Mouse (Mus musculus) heart, embryonic 14.5 days (tissue): ENCODE results near the gene Kansl2. TPM values are rescaled to one million over a fixed set of nuclear protein-coding genes. Genes with fewer than 3 reads are reported as not detected.
A peak's percentile ranks its signal among the peaks of the same experiment; 100 is the strongest.

ENCODE experiments used
- ATAC-seq: fragments of 200-750 bp; cut with Nextera tagmentation; 2 replicates; pipeline ENCODE4 v1.8.0; 2017; ENCODE audit warnings: low read depth, moderate TSS enrichment; ENCODE audit not compliant: insufficient number of reproducible peaks, insufficient read depth, low FRiP score
- H3K27ac ChIP-seq, 2 experiments: fragments of 200-500 bp in 1 of 2; fragments of 300-500 bp in 1 of 2; sonication (generic) in 1 of 2; replicated peaks in 1 of 2; 2 replicates each; pipeline ENCODE4 v1.5.1; 2012 to 2014; ENCODE audit warnings: low read depth in 2 of 2, low read length in 2 of 2, control low read depth in 1 of 2, mild to moderate bottlenecking in 1 of 2, mixed read lengths in 1 of 2; ENCODE audit not compliant: control insufficient read depth in 1 of 2, insufficient read depth in 1 of 2
- H3K27me3 ChIP-seq: fragments of 300-500 bp; sonication (generic); 2 replicates; pipeline ENCODE4 v1.6.1; 2014; ENCODE audit warnings: mild to moderate bottlenecking, low read length, control low read depth; ENCODE audit not compliant: control insufficient read depth, insufficient read depth
- H3K36me3 ChIP-seq: fragments of 300-500 bp; sonication (generic); 2 replicates; pipeline ENCODE4 v1.6.1; 2014; ENCODE audit warnings: mild to moderate bottlenecking, control low read depth, low read length, mixed read lengths; ENCODE audit not compliant: control insufficient read depth, insufficient read depth
- H3K4me1 ChIP-seq, 2 experiments: fragments of 200-500 bp in 1 of 2; fragments of 300-500 bp in 1 of 2; sonication (generic) in 1 of 2; 2 replicates each; pipeline ENCODE4 v1.6.1; 2012 to 2014; ENCODE audit warnings: low read length in 2 of 2, control low read depth in 1 of 2, mixed read lengths in 1 of 2; ENCODE audit not compliant: control insufficient read depth in 2 of 2, insufficient read depth in 2 of 2
- H3K4me2 ChIP-seq: fragments of 300-500 bp; sonication (generic); 2 replicates; pipeline ENCODE4 v1.6.1; 2014; ENCODE audit warnings: mild to moderate bottlenecking, low read length
- H3K4me3 ChIP-seq, 2 experiments: fragments of 200-500 bp in 1 of 2; fragments of 300-500 bp in 1 of 2; sonication (generic) in 1 of 2; 2 replicates each; pipeline ENCODE4 v1.5.1; 2012 to 2014; ENCODE audit warnings: low read length in 2 of 2, mild to moderate bottlenecking in 2 of 2, control low read depth in 1 of 2, low read depth in 1 of 2, moderate library complexity in 1 of 2; ENCODE audit not compliant: control insufficient read depth in 1 of 2, insufficient read depth in 1 of 2
- H3K9ac ChIP-seq: fragments of 300-500 bp; sonication (generic); 2 replicates; pipeline ENCODE4 v1.6.1; 2014; ENCODE audit warnings: mild to moderate bottlenecking, low read length
- H3K9me3 ChIP-seq: fragments of 300-500 bp; sonication (generic); 2 replicates; pipeline ENCODE4 v1.6.1; 2016; ENCODE audit warnings: low read length, control low read depth; ENCODE audit not compliant: control insufficient read depth
- WGBS: fragments of 180-500 bp; shearing (Covaris S2); extraction: QIAGEN DNeasy Blood & Tissue Kit; methylation state at CpG from one replicate; pipeline ENCODE4 v1.1.7; 2014; 5-methylcytosine and 5-hydroxymethylcytosine counted together
- polyA plus RNA-seq: library from polyadenylated mRNA; unstranded; fragments of >200 nt; fragmentation: Nextera tagmentation; extraction: Ambion mirVana; gene quantifications from 2 replicates; pipeline ENCODE4 v1.2.1, GENCODE M21; 2014

The Kansl2 gene
- 69.0 and 74.1 TPM in 2 replicates for polyA plus RNA-seq

DNA sequence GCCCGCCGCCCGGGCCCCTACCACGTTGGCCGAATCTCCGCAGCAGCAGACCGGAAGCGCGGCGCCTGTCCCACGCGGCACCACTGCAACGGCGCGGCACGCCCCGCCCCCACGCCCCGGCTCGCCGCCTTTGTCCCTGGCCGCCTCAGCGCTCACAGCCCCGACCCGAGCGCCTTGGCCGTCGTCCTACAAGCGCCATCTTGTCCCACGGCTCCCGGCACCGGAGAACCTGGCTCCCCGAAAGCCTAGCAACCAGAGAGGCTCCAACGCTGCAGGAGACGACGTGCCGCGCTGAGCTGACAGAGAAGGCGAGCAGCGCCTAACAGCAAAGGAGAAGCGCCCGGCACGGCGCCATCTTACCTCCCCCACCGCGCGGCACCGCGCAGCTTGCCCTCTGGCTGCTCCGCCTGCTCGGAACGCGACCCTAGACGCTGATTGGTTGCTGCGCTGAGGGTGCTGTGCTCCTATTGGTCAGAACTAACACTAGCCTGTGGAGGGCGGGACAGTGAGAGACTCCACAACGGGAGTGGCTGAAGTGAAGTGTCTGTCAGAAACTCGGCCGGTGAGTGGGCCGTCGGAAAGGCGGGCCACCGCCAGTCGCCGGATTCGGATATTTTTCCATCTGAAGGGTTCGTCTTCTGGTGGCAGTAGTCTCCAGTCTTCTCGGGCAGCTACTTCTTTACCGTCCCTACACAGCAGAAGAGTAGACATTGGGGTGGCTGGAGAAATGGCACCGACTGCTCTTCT is at the start of gene Kansl2:
Kansl2 (minus strand) TSS at position 384 of the 747 bp plus-strand sequence.
- peak; percentile 100 for ATAC-seq
- Histone ChIP-seq H3K36me3 (peaks cover 37% of the 10 kb centered on the region), H3K27ac (peak within 1 kb of the TSS; percentile 98 to 99), H3K4me3 (peak within 1 kb of the TSS; percentile 81 to 87), H3K4me1 (peaks cover 5 to 13% of the 10 kb centered on the region in 2 experiments), H3K27me3 (no peaks in the 10 kb centered on the region), H3K4me2 (peak within 1 kb of the TSS; percentile 94), H3K9me3 (no peaks in the 10 kb centered on the region), H3K9ac (peak within 1 kb of the TSS; percentile 96)
- 1% methylated on average over 68 of the region's 70 CpGs for WGBS

DNA sequence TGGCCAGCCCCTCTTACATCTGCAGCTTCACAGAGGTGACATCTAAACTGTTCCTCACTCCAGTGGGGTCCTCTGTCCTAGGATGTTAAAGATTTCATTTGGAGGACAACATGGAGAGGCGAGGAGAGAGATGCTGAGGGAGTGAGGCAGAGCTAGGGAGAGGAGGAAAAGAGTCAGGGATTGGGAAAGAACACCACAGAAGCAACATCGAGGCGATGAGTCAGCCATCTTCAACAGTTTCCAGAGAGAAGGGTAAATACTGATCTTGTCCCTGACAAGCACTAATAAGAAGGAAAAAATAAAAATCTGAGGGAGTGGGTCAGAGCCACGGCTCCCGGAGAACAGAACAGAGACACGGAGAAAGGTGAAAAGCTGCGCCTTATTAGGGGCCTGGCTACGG is 48.9 kb upstream of the Kansl2 start:
- Histone ChIP-seq H3K4me1 (peaks cover 8 to 11% of the 10 kb centered on the region in 2 experiments; a peak in 3 of 4 replicates), H3K4me3 (no peak overlapping the region), H3K36me3 (peaks cover 5% of the 10 kb centered on the region), H3K9ac (no peak overlapping the region), H3K27me3 (no peaks in the 10 kb centered on the region), H3K27ac (no peak overlapping the region), H3K4me2 (no peak overlapping the region), H3K9me3 (no peaks in the 10 kb centered on the region)
- WGBS = 64% methylated on average over 8 of the region's 8 CpGs
- no peak for ATAC-seq

DNA sequence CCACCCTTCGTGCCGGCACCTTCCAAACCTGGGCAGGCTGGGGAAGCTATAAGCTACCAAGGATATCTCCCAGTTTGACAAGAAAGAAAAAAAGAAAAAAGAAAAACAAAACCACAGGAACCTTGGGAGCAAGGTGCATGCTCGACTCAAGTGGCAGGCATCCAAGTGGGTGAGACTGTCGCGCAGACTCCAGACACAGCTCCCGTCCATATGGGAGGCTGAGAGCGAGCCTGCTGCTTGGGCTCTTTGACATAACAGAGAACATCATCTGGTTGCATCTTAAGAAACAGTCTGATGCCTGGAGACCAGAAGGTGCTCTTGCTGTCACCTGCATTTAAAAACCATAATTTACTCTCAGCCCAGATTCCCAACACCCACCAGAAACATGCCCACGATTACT is 48.3 kb upstream of the Kansl2 start:
- no peak for ATAC-seq
- no peak overlapping the region for H3K27ac ChIP-seq
- peaks cover 8 to 11% of the 10 kb centered on the region in 2 experiments; a peak in 3 of 4 replicates for H3K4me1 ChIP-seq
- H3K4me3 ChIP-seq = no peak overlapping the region
- H3K36me3 ChIP-seq = no peaks in the 10 kb centered on the region; the same call in 1 of the 2 replicates
- H3K9me3 ChIP-seq = no peaks in the 10 kb centered on the region
- WGBS = 53% methylated on average over 8 of the region's 8 CpGs
- no peak overlapping the region for H3K9ac ChIP-seq
- no peaks in the 10 kb centered on the region for H3K27me3 ChIP-seq
- H3K4me2 ChIP-seq = no peak overlapping the region

DNA sequence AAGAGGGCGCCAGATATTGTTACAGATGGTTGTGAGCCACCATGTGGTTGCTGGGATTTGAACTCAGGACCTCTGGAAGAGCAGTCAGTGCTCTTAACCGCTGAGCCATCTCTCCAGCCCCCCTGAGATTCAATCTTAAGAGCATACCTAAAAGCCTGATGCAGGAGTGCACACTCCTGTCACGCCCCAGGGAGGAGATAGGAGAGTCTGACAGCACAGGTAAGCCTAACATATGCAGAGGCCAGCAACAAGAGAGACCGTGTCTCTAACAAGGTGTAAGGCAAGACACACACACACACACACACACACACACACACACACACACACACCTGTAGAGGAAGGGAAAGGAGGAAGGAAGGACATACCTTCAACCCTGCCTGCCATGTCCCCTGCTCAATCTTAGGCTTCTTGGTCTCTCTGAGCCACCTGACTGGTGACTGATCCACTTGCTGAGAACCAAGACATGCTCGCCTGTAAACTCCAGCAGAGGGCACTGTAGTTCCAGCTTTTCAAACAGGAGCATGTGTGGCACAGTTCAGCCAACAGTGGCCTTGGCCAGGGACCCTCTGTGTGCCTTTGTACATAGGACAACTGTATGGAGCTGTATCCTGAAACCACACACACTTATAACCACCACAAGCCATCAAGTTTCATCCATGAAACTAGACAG is 45.9 kb upstream of the Kansl2 start:
- Histone ChIP-seq H3K4me1 (peaks cover 5% of the 10 kb centered on the region in 2 experiments; a peak in 2 of 4 replicates), H3K36me3 (no peaks in the 10 kb centered on the region), H3K9me3 (no peaks in the 10 kb centered on the region), H3K9ac (no peak overlapping the region), H3K4me3 (no peak overlapping the region), H3K27ac (no peak overlapping the region), H3K27me3 (no peaks in the 10 kb centered on the region), H3K4me2 (no peak overlapping the region)
- peak; percentile 61; the same call in 1 of the 2 replicates for ATAC-seq
- WGBS = 42% methylated on average over 5 of the region's 5 CpGs

DNA sequence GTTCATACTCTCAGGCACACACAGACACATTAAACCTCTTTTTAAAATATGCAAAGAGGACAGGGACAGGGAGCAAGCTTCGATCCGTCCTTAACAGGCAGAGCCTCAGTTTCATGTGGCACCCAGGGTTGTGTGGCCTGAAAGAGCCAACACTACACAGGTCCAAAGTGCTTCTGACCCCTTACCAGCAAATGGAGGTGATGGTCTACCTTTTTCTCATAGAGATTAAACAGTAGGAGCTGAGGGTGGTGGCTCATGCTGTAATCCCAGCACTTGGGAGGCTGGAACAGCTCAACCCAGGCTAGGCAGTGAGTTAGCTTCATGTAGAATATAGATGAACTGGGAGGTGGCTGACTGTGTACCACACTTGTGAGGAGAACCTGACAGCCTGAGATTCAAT is 45.2 kb upstream of the Kansl2 start:
- Histone ChIP-seq H3K9me3 (no peaks in the 10 kb centered on the region), H3K9ac (no peak overlapping the region), H3K36me3 (no peaks in the 10 kb centered on the region), H3K4me2 (no peak overlapping the region), H3K27ac (no peak overlapping the region), H3K27me3 (no peaks in the 10 kb centered on the region), H3K4me3 (no peak overlapping the region), H3K4me1 (peaks cover 3 to 5% of the 10 kb centered on the region in 2 experiments; a peak in 1 of 4 replicates)
- WGBS = 89% methylated on average over 2 of the region's 2 CpGs
- ATAC-seq = no peak

DNA sequence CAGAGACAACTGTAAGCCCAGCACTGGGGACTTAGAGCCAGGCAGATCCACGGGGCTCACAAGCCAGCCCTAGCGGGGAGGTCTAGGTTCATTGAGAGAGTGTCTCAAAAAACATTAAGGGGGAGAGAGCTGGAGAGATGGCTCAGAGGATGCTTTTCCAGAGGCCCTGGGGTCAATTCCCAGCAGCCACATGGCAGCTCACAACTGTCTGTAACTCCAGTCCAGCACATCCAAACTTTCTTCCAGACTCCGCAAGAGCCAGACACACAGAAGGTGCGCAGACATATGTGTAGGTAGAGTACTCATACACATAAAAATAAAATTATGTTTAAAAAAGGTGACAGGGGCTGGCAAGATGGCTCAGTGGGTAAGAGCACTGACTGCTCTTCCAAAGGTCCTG is 39.2 kb upstream of the Kansl2 start:
- Histone ChIP-seq H3K4me2 (no peak overlapping the region), H3K4me1 (peaks cover 5 to 9% of the 10 kb centered on the region in 2 experiments), H3K4me3 (no peak overlapping the region), H3K9ac (no peak overlapping the region), H3K36me3 (no peaks in the 10 kb centered on the region), H3K27ac (no peak overlapping the region), H3K27me3 (no peaks in the 10 kb centered on the region), H3K9me3 (no peaks in the 10 kb centered on the region)
- 74% methylated on average over 4 of the region's 4 CpGs for WGBS
- no peak for ATAC-seq

DNA sequence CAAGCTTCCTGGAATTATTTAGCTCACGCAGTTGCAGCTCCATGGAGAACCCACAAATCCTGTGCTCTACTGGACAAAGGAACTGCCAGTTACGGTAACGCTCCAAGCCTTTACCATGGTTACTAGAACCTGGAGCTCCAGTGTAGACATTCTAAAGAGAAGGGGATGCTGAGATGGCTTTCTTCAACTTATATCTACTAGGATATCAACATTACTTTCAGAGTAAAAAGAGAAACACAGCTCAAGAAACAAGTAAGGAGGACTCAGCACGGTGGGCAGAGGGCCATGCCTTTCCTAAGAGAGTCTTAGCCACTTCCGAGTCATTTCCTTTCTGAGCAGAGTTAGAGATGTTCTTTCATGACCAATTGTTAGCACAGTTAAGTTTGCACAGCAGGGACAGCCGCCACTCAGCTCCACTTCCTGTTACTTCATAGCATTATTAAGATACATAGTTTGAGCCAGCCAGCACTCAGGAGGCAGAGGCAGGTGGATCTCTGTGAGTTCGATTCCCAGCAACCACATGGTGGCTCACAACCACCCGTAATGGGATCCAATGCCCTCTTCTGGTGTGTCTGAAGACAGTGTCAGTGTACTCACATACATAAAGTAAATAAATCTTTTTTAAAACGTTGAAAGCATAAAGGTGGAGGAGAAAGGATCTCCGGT is 36.9 kb upstream of the Kansl2 start, which contains the start of the genes Ccnt1 and 4930415O20Rik:
Ccnt1 (minus strand) TSS at position 51 of the 666 bp plus-strand sequence.
4930415O20Rik (plus strand) TSS at position 132 of the 666 bp plus-strand sequence.
- Histone ChIP-seq H3K27me3 (no peaks in the 10 kb centered on the region), H3K9me3 (no peaks in the 10 kb centered on the region), H3K27ac (no peak within 1 kb of the TSS), H3K4me2 (no peak within 1 kb of the TSS), H3K36me3 (0 out of 2 replicates have a peak, but pooled peaks cover under 1% of the 10 kb centered on the region), H3K4me1 (peaks cover 5 to 13% of the 10 kb centered on the region in 2 experiments), H3K4me3 (no peak within 1 kb of the TSS), H3K9ac (no peak within 1 kb of the TSS)
- WGBS = 76% methylated on average over 10 of the region's 10 CpGs
- no peak for ATAC-seq
